Mouse (Mus musculus) heart, adult 2 months (tissue): Measurements from ENCODE around the gene Guca1a. TPM values are rescaled to one million over a fixed set of nuclear protein-coding genes. Genes with fewer than 3 reads are reported as not detected.

Source experiments
- DNase-seq, 2 experiments: peaks; one replicate each; pipeline ENCODE4 v3.0.0; 2021
- H3K27ac ChIP-seq: fragments of 200-600 bp; 2 replicates; pipeline ENCODE4 v1.8.1; 2022
- H3K27me3 ChIP-seq: fragments of 200-500 bp; 2 replicates; pipeline ENCODE4 v1.6.1; 2012; ENCODE audit warnings: mild to moderate bottlenecking, low read length, inconsistent platforms, mixed read lengths; ENCODE audit not compliant: control insufficient read depth, insufficient read depth
- H3K36me3 ChIP-seq: fragments of 200-500 bp; 2 replicates; pipeline ENCODE4 v1.6.1; 2012; ENCODE audit warnings: low read length, inconsistent platforms; ENCODE audit not compliant: control insufficient read depth, insufficient read depth
- H3K4me1 ChIP-seq: fragments of 200-500 bp; 2 replicates; pipeline ENCODE4 v1.6.1; 2011; ENCODE audit warnings: low read length; ENCODE audit not compliant: control insufficient read depth, insufficient read depth
- H3K4me3 ChIP-seq: fragments of 200-600 bp; 2 replicates; pipeline ENCODE4 v1.8.1; 2022
- H3K79me2 ChIP-seq: fragments of 200-500 bp; replicated peaks from 2 replicates; pipeline ENCODE4 v1.6.1; 2012; ENCODE audit warnings: mild to moderate bottlenecking, inconsistent platforms, low read length, moderate library complexity, mixed read lengths; ENCODE audit not compliant: control insufficient read depth, insufficient read depth
- H3K9ac ChIP-seq: fragments of 200-500 bp; 2 replicates; pipeline ENCODE4 v1.6.1; 2012; ENCODE audit warnings: low read depth, mild to moderate bottlenecking, control low read depth, inconsistent platforms, low read length, mixed read lengths
- CTCF ChIP-seq: fragments of 200-600 bp; IDR thresholded peaks from 2 replicates; pipeline ENCODE4 v1.8.1; 2022; ENCODE audit warnings: antibody characterized with exemption, mild to moderate bottlenecking, moderate library complexity
- EP300 ChIP-seq: fragments of 200-500 bp; IDR thresholded peaks from 2 replicates; pipeline ENCODE4 v1.6.1; 2011; ENCODE audit warnings: low read depth, low read length, control low read depth; ENCODE audit not compliant: insufficient read depth
- POLR2A ChIP-seq: fragments of 200-500 bp; IDR thresholded peaks from 2 replicates; pipeline ENCODE4 v1.6.1; 2011; ENCODE audit warnings: mild to moderate bottlenecking, low read depth, low read length, control low read depth; ENCODE audit not compliant: insufficient read depth
- WGBS: fragments of 180-500 bp; shearing (Covaris S2); methylation state at CpG from one replicate; pipeline ENCODE4 v1.1.7; 2018; 5-methylcytosine and 5-hydroxymethylcytosine counted together
- intact Hi-C: fragments of 180-260 bp; cut with DNase I; formaldehyde crosslinking; loops from one replicate; pipeline ENCODE4 v1.15.1; 2025
- polyA plus RNA-seq: library from polyadenylated mRNA; depleted of rRNA; stranded (reverse); fragments of >200 nt; gene quantifications from 2 replicates; pipeline ENCODE4 v1.2.3, GENCODE M21; 2012
- total RNA-seq, 2 experiments: library from RNA; stranded (reverse); gene quantifications; 2 replicates each; pipeline ENCODE4 v1.2.3; 2021

Gene Guca1a
- total and polyA plus RNA-seq, 3 experiments = 0.34 to 0.55 (median 0.39) TPM

GRCm38 (mm10) chr17:47407717-47408557 is 7.6 kb upstream of the Guca1a start:
- H3K4me1 ChIP-seq = no peaks in the 10 kb centered on the region
- H3K9ac ChIP-seq = no peak overlapping the region
- DNase-seq = no peak
- H3K36me3 ChIP-seq = no peaks in the 10 kb centered on the region
- TF ChIP-seq POLR2A (no peak), EP300 (no peak), CTCF (no peak)
- H3K79me2 ChIP-seq = no peaks in the 10 kb centered on the region
- H3K4me3 ChIP-seq = no peak overlapping the region
- H3K27ac ChIP-seq = no peak overlapping the region
- WGBS = 59% methylated on average over 10 of the region's 10 CpGs
- intact Hi-C loops = loop anchor here (5.0 kb wide), 1 partner anchor 74 kb away; no protein-coding TSS in a partner anchor
- H3K27me3 ChIP-seq = peaks cover 5% of the 10 kb centered on the region

- Histone ChIP-seq H3K9ac (no peak overlapping the region), H3K79me2 (no peaks in the 10 kb centered on the region), H3K4me1 (peaks cover 3% of the 10 kb centered on the region), H3K36me3 (no peaks in the 10 kb centered on the region), H3K27me3 (peaks cover 2% of the 10 kb centered on the region), H3K4me3 (no peak overlapping the region), H3K27ac (no peak overlapping the region)
- no peak for DNase-seq
- intact Hi-C loops = no loop called here
- no peak for TF ChIP-seq POLR2A
- TF ChIP-seq EP300 = no peak
- TF ChIP-seq CTCF = no peak
- WGBS = 77% methylated on average over 8 of the region's 8 CpGs
These were observed 1.3 kb downstream of the Guca1a start for GRCm38 (mm10) chr17:47399091-47399490.

- no peaks in the 10 kb centered on the region for H3K36me3 ChIP-seq
- TF ChIP-seq CTCF = no peak
- H3K9ac ChIP-seq = no peak overlapping the region
- WGBS = 3% methylated on average over 20 of the region's 20 CpGs
- H3K27me3 ChIP-seq = peaks cover 2% of the 10 kb centered on the region
- peak; percentile 56 to 63 for DNase-seq
- H3K4me1 ChIP-seq = peaks cover 3% of the 10 kb centered on the region
- intact Hi-C loops = no loop called here
- no peak overlapping the region for H3K27ac ChIP-seq
- no peaks in the 10 kb centered on the region for H3K79me2 ChIP-seq
- peak overlapping the region; percentile 31 for H3K4me3 ChIP-seq
These were observed 4.9 kb downstream of the Guca1a start for GRCm38 (mm10) chr17:47395376-47395913.

GRCm38 (mm10) chr17:47394223-47394869 is 6.0 kb downstream of the Guca1a start:
- intact Hi-C loops = no loop called here
- peaks cover 2% of the 10 kb centered on the region for H3K27me3 ChIP-seq
- peak; percentile 22 to 32 for DNase-seq
- H3K4me1 ChIP-seq = peaks cover 3% of the 10 kb centered on the region
- no peak for TF ChIP-seq POLR2A
- TF ChIP-seq CTCF = no peak
- TF ChIP-seq EP300 = no peak
- no peak overlapping the region for H3K27ac ChIP-seq
- H3K36me3 ChIP-seq = no peaks in the 10 kb centered on the region
- H3K9ac ChIP-seq = no peak overlapping the region
- no peaks in the 10 kb centered on the region for H3K79me2 ChIP-seq
- H3K4me3 ChIP-seq = peak overlapping the region; percentile 10; the same call in 1 of the 2 replicates
- 23% methylated on average over 24 of the region's 24 CpGs for WGBS

- Histone ChIP-seq H3K36me3 (no peaks in the 10 kb centered on the region), H3K9ac (no peak overlapping the region), H3K4me3 (no peak overlapping the region), H3K27me3 (no peaks in the 10 kb centered on the region), H3K4me1 (no peaks in the 10 kb centered on the region), H3K27ac (no peak overlapping the region), H3K79me2 (no peaks in the 10 kb centered on the region)
- intact Hi-C loops = no loop called here
- TF ChIP-seq CTCF (peak; percentile 81), EP300 (no peak)
- DNase-seq = peak in 1 of 2 experiments; percentile 49
- WGBS = 57% methylated on average over 4 of the region's 4 CpGs
These were observed 13.7 kb downstream of the Guca1a start for GRCm38 (mm10) chr17:47386649-47387048.

GRCm38 (mm10) chr17:47385145-47385544 is 15.2 kb downstream of the Guca1a start, which contains the start of gene Guca1b:
Gene Guca1b (plus strand): TSS chr17:47385393.
- Histone ChIP-seq H3K36me3 (no peaks in the 10 kb centered on the region), H3K4me3 (no peak within 1 kb of the TSS), H3K27me3 (no peaks in the 10 kb centered on the region), H3K4me1 (no peaks in the 10 kb centered on the region), H3K79me2 (no peaks in the 10 kb centered on the region), H3K9ac (no peak within 1 kb of the TSS), H3K27ac (no peak within 1 kb of the TSS)
- DNase-seq = no peak
- intact Hi-C loops = no loop called here
- WGBS = 42% methylated on average over 10 of the region's 10 CpGs
- TF ChIP-seq CTCF = no peak
- TF ChIP-seq EP300 = no peak
